13 mouse cellular contexts compared by ENCODE assay signal in genomic region chr19:30306379-30306778, GRCm38 (mm10).
DNase-seq lines count a peak whose midpoint lies in the region; ATAC-seq and TF ChIP-seq lines count a peak whose summit lies in the region.
"Had no signal": no experiment of that assay in that cellular context is flagged by ENCODE, and none has a peak within 500 bp of the region (broad histone marks: within the 10 kb centered on the region; RNA-seq: fewer than 3 reads in every experiment).

No protein-coding gene starts in this region.

- H3K9me3 ChIP-seq in heart, embryonic 10.5 days = no peaks in the 10 kb centered on the region
- H3K9me3 ChIP-seq in limb, embryonic 14.5 days (ENCODE audit: control insufficient read depth, low read length) = no peaks in the 10 kb centered on the region
- no peaks in the 10 kb centered on the region for H3K9me3 ChIP-seq in limb, embryonic 10.5 days (replicated peaks)
- H3K9me3 ChIP-seq: midbrain, embryonic 12.5 days had no signal

- peak; percentile 11 to 40 for DNase-seq in heart, adult 2 months
- DNase-seq in heart, embryonic 10.5 days (ENCODE audit: low spot score) = no peak
- peak; percentile 11 for DNase-seq in limb, embryonic 14.5 days (ENCODE audit: low spot score)
- DNase-seq in limb, embryonic 10.5 days (ENCODE audit: low spot score) = no peak
- DNase-seq in brain, embryonic 14.5 days (ENCODE audit: low read depth) = peak; percentile 13
- DNase-seq in gastrocnemius, postnatal 14 days = peak; percentile 59
- DNase-seq in spleen, postnatal 14 days (ENCODE audit: low spot score in 2 of 2) = no peak
- no peak for DNase-seq in ovary, postnatal 14 days (ENCODE audit: low spot score)
- DNase-seq: kidney, adult 8-10 months; retina, postnatal 1 day had no signal

- H3K4me1 ChIP-seq in heart, adult 2 months (ENCODE audit: control insufficient read depth, insufficient read depth, low read length) = no peaks in the 10 kb centered on the region
- H3K4me1 ChIP-seq in heart, embryonic 10.5 days = no peaks in the 10 kb centered on the region
- peaks cover 4% of the 10 kb centered on the region; the same call in 1 of the 2 replicates for H3K4me1 ChIP-seq in limb, embryonic 14.5 days (ENCODE audit: control insufficient read depth, insufficient read depth, low read length)
- H3K4me1 ChIP-seq in limb, embryonic 10.5 days = peaks cover 18% of the 10 kb centered on the region
- H3K4me1 ChIP-seq: midbrain, embryonic 12.5 days had no signal

- WGBS in heart, adult 2 months = 75% methylated on average over 2 of the region's 2 CpGs
- WGBS in heart, embryonic 10.5 days = 89% methylated on average over 2 of the region's 2 CpGs
- WGBS in limb, embryonic 14.5 days = 73% methylated on average over 2 of the region's 2 CpGs
- 86% methylated on average over 2 of the region's 2 CpGs for WGBS in limb, embryonic 10.5 days

- no peak for ATAC-seq in limb, embryonic 14.5 days (ENCODE audit: low FRiP score, low read depth)

- H3K4me3 ChIP-seq in heart, adult 2 months = no peak overlapping the region
- H3K4me3 ChIP-seq in heart, embryonic 10.5 days = no peak overlapping the region
- H3K4me3 ChIP-seq in limb, embryonic 14.5 days (replicated peaks; ENCODE audit: low read length) = no peak overlapping the region
- H3K4me3 ChIP-seq in limb, embryonic 10.5 days = no peak overlapping the region
- H3K4me3 ChIP-seq: midbrain, embryonic 12.5 days had no signal

- H3K4me2 ChIP-seq in limb, embryonic 14.5 days (replicated peaks; ENCODE audit: low read depth, low read length, severe bottlenecking) = no peak overlapping the region
- H3K4me2 ChIP-seq: midbrain, embryonic 12.5 days had no signal

- no peak overlapping the region for H3K27ac ChIP-seq in heart, adult 2 months
- no peak overlapping the region for H3K27ac ChIP-seq in heart, embryonic 10.5 days
- no peak overlapping the region for H3K27ac ChIP-seq in limb, embryonic 14.5 days (replicated peaks; ENCODE audit: low read depth, low read length)
- no peak overlapping the region for H3K27ac ChIP-seq in limb, embryonic 10.5 days
- H3K27ac ChIP-seq: midbrain, embryonic 12.5 days; stomach, postnatal 0 days had no signal

- no peaks in the 10 kb centered on the region for H3K79me2 ChIP-seq in heart, adult 2 months (replicated peaks; ENCODE audit: control insufficient read depth, insufficient read depth, low read length)

- no peak for TF ChIP-seq EP300 in heart, adult 2 months (IDR thresholded peaks at IDR 0.05; ENCODE audit: insufficient read depth, low read depth, low read length)

- H3K9ac ChIP-seq in heart, adult 2 months (ENCODE audit: low read depth, low read length) = no peak overlapping the region
- H3K9ac ChIP-seq in limb, embryonic 14.5 days (ENCODE audit: low read depth, low read length, severe bottlenecking) = no peak overlapping the region
- H3K9ac ChIP-seq: midbrain, embryonic 12.5 days had no signal

- TF ChIP-seq CTCF in heart, adult 2 months (IDR thresholded peaks at IDR 0.05) = no peak
- TF ChIP-seq CTCF in brain, embryonic 14.5 days (IDR thresholded peaks at IDR 0.05; ENCODE audit: borderline replicate concordance, extremely low read depth, insufficient read depth, insufficient read length) = no peak

- H3K36me3 ChIP-seq in heart, adult 2 months (ENCODE audit: control insufficient read depth, insufficient read depth, low read length) = no peaks in the 10 kb centered on the region
- no peaks in the 10 kb centered on the region for H3K36me3 ChIP-seq in heart, embryonic 10.5 days
- H3K36me3 ChIP-seq in limb, embryonic 14.5 days (ENCODE audit: control insufficient read depth, insufficient read depth, low read length) = no peaks in the 10 kb centered on the region
- H3K36me3 ChIP-seq in limb, embryonic 10.5 days = no peaks in the 10 kb centered on the region
- H3K36me3 ChIP-seq: midbrain, embryonic 12.5 days had no signal

- no peak for TF ChIP-seq POLR2A in heart, adult 2 months (IDR thresholded peaks at IDR 0.05; ENCODE audit: insufficient read depth, low read depth, low read length)
- TF ChIP-seq POLR2A in limb, embryonic 14.5 days (IDR thresholded peaks at IDR 0.05; ENCODE audit: borderline replicate concordance, extremely low read depth, insufficient read depth, insufficient read length) = no peak
- TF ChIP-seq POLR2A in brain, embryonic 14.5 days (IDR thresholded peaks at IDR 0.05; ENCODE audit: borderline replicate concordance, extremely low read depth, insufficient read depth, insufficient read length, poor library complexity, severe bottlenecking) = no peak

- intact Hi-C loops in heart, adult 2 months (cut with DNase I) = no loop called here
- intact Hi-C loops in gastrocnemius, postnatal 14 days (cut with DNase I; ENCODE audit: low total_unique reads) = no loop called here

- no peaks in the 10 kb centered on the region for H3K27me3 ChIP-seq in heart, adult 2 months (ENCODE audit: control insufficient read depth, insufficient read depth, low read length)
- no peaks in the 10 kb centered on the region for H3K27me3 ChIP-seq in heart, embryonic 10.5 days (ENCODE audit: insufficient read depth, poor library complexity, severe bottlenecking)
- no peaks in the 10 kb centered on the region for H3K27me3 ChIP-seq in limb, embryonic 14.5 days (ENCODE audit: control insufficient read depth, insufficient read depth, low read length)
- H3K27me3 ChIP-seq in limb, embryonic 10.5 days (ENCODE audit: low read depth, poor library complexity, severe bottlenecking) = no peaks in the 10 kb centered on the region
- H3K27me3 ChIP-seq: CH12.LX; midbrain, embryonic 12.5 days had no signal

Comparison
In these comparisons a context has a peak if more than half of its experiments do, and no peak if none do; other contexts are left out.
1. DNase-seq: peak in heart, adult 2 months (2 of 2), limb, embryonic 14.5 days (single experiment), brain, embryonic 14.5 days (single experiment) and gastrocnemius, postnatal 14 days (single experiment); none in heart, embryonic 10.5 days (single experiment), limb, embryonic 10.5 days (single experiment), spleen, postnatal 14 days (0 of 2) and ovary, postnatal 14 days (single experiment).